Mouse (Mus musculus): ENCODE measurements around the gene Neb. TPM values are rescaled to one million over a fixed set of nuclear protein-coding genes. Genes with fewer than 3 reads are reported as not detected.

The Neb gene
- total and polyA plus RNA-seq, 3 experiments, result 0.12 to 0.70 TPM; not detected in 1

DNA sequence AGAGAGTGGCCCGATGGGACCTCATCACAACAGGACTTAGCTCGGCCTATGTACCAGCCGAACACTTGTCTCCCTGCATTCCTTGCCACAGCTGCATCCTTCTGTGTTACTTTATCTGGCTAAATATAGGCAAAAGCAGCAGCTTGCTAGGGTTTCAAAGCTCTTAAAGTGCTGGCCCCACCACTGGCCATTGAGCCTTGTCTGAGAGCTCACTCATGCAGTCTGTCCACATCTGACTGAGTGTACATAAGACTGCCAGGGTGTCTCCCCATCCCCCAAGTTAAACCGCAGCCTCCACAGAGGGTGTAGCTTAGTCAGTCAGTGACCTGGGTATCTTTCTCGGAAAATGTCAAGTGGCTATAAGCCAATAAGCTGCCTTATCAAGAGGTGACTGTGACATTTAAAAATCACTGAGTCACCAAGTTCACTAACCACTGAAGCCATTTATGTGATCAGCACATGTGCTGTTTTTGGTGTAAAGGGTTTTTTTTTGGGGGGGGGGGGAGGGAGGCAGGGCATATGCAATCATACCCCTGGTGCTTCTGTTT lies 59.2 kb downstream of the Neb start (continued):
- TF ChIP-seq E2F4 (IDR thresholded peaks at IDR 0.05; ENCODE audit: borderline replicate concordance, low read depth, low read length) (0 out of 2 replicates have a peak, but pooled peaks have one; percentile 28), USF1 (IDR thresholded peaks at IDR 0.05; ENCODE audit: low read depth, low read length) (0 out of 2 replicates have a peak, but pooled peaks have one; percentile 10), JUND (IDR thresholded peaks at IDR 0.05; ENCODE audit: low read depth, low read length) (no peak; the same call in 1 of the 2 replicates)

DNA sequence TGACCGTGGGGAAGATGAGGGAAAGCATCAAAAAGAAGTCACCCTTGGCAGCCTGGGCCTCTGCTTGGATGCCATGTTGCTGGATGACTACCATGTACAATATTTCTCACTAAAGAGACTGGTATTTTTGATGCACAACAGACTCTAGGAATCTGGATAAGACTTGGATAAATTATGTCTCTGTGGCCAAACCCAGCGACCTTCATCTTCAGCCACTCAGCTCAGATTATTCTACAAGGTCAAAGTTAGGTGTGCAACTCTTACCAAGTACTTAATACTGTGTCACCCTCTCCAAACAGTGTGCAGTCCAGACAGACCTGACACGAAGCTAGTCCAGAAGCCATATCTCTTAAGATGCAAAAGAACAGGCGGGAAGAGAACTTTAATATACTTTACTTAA lies 60.8 kb downstream of the Neb start:
- Histone ChIP-seq H3K79me2 (ENCODE audit: control insufficient read depth, insufficient read depth, low read length, poor library complexity) (no peaks in the 10 kb centered on the region), H3K27ac (ENCODE audit: control insufficient read depth, low read depth, low read length) (no peak overlapping the region), H3K9me3 (replicated peaks; ENCODE audit: insufficient read depth, low read length) (no peaks in the 10 kb centered on the region), H3K36me3 (ENCODE audit: control insufficient read depth in 1 of 2, insufficient read depth in 2 of 2, low read length in 2 of 2) (peaks cover 0 to 46% of the 10 kb centered on the region in 2 experiments; a peak in 2 of 4 replicates), H3K4me3 (ENCODE audit: control insufficient read depth in 1 of 2, insufficient read depth in 1 of 2, low read depth in 2 of 2, low read length in 2 of 2) (no peak overlapping the region), H3K9ac (ENCODE audit: control insufficient read depth, low read depth, low read length, poor library complexity, severe bottlenecking) (no peak overlapping the region), H3K4me1 (ENCODE audit: control insufficient read depth in 1 of 2, insufficient read depth in 2 of 2, low read length in 2 of 2) (peaks cover 12 to 35% of the 10 kb centered on the region in 2 experiments), H3K27me3 (ENCODE audit: control insufficient read depth in 1 of 2, insufficient read depth in 2 of 2, low read length in 2 of 2) (no peaks in the 10 kb centered on the region)
- no peak for TF ChIP-seq MAFK (IDR thresholded peaks at IDR 0.05; ENCODE audit: borderline replicate concordance, low read depth, low read length)
- no peak for TF ChIP-seq CTCF (IDR thresholded peaks at IDR 0.05 in 2 of 3, conservative IDR thresholded peaks at IDR 0.05 in 1 of 3; ENCODE audit: control insufficient read depth in 1 of 3, insufficient read depth in 1 of 3, low read depth in 2 of 3, low read length in 3 of 3, poor library complexity in 1 of 3, severe bottlenecking in 1 of 3)
- TF ChIP-seq CHD1 (IDR thresholded peaks at IDR 0.05; ENCODE audit: low read depth, low read length), result no peak
- no peak for TF ChIP-seq GATA1 (IDR thresholded peaks at IDR 0.05; ENCODE audit: low read depth, low read length)
- no peak for TF ChIP-seq NRF1 (IDR thresholded peaks at IDR 0.05; ENCODE audit: insufficient read depth, low read depth, low read length, poor library complexity, severe bottlenecking)
- no peak for TF ChIP-seq RAD21 (IDR thresholded peaks at IDR 0.05; ENCODE audit: low read depth, low read length)
- no peak for TF ChIP-seq TCF12 (IDR thresholded peaks at IDR 0.05; ENCODE audit: low read depth, low read length)
- no peak for TF ChIP-seq BHLHE40 (IDR thresholded peaks at IDR 0.05; ENCODE audit: borderline replicate concordance, low read depth, low read length)
- TF ChIP-seq ZMIZ1 (IDR thresholded peaks at IDR 0.05; ENCODE audit: low read depth, low read length), result no peak
- TF ChIP-seq UBTF (IDR thresholded peaks at IDR 0.05; ENCODE audit: borderline replicate concordance, insufficient read depth, low read depth, low read length), result no peak
- no peak for DNase-seq (ENCODE audit: low read depth, low spot score)

DNA sequence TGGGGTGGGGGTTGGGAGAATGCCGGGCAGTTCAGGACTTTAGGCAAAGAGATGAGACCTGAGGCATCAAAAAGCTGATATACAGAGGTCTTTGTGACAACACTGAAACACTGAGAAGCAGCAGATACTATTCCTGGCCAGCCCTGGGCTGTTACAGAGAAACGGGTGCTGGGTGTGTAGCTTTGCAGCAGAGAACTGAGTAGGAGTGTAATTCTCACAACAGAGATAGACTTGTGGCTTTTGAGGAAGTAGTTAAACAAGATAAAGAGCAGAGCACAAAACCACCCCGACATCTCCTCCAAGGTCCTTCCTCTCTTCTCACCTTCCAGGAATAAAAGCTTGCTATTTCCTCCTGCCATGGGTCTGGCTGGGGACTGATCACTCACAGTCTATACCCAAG lies 62.5 kb downstream of the Neb start:
- Histone ChIP-seq H3K4me3 (ENCODE audit: control insufficient read depth in 1 of 2, insufficient read depth in 1 of 2, low read depth in 2 of 2, low read length in 2 of 2) (peak overlapping the region in 1 of 2 experiments; percentile 50; a peak in 2 of 4 replicates), H3K4me1 (ENCODE audit: control insufficient read depth in 1 of 2, insufficient read depth in 2 of 2, low read length in 2 of 2) (peaks cover 12 to 35% of the 10 kb centered on the region in 2 experiments), H3K9ac (ENCODE audit: control insufficient read depth, low read depth, low read length, poor library complexity, severe bottlenecking) (peak overlapping the region; percentile 38), H3K27me3 (ENCODE audit: control insufficient read depth in 1 of 2, insufficient read depth in 2 of 2, low read length in 2 of 2) (no peaks in the 10 kb centered on the region), H3K36me3 (ENCODE audit: control insufficient read depth in 1 of 2, insufficient read depth in 2 of 2, low read length in 2 of 2) (peaks cover 0 to 46% of the 10 kb centered on the region in 2 experiments; a peak in 2 of 4 replicates), H3K27ac (ENCODE audit: control insufficient read depth, low read depth, low read length) (peak overlapping the region; percentile 94), H3K9me3 (replicated peaks; ENCODE audit: insufficient read depth, low read length) (no peaks in the 10 kb centered on the region), H3K79me2 (ENCODE audit: control insufficient read depth, insufficient read depth, low read length, poor library complexity) (no peaks in the 10 kb centered on the region)
- DNase-seq (ENCODE audit: low read depth, low spot score), result peak; percentile 91
- TF ChIP-seq ETS1 (IDR thresholded peaks at IDR 0.05; ENCODE audit: low read depth, low read length), result peak; percentile 90
- TF ChIP-seq TBP (IDR thresholded peaks at IDR 0.05; ENCODE audit: low read depth, low read length), result peak; percentile 96
- peak; percentile 92 for TF ChIP-seq RCOR1 (IDR thresholded peaks at IDR 0.05; ENCODE audit: low read depth, low read length)
- TF ChIP-seq TAL1 (IDR thresholded peaks at IDR 0.05; ENCODE audit: low read length), result peak; percentile 29; the same call in 1 of the 2 replicates
- TF ChIP-seq MYB (IDR thresholded peaks at IDR 0.05; ENCODE audit: low read depth, low read length), result peak; percentile 12; the same call in 1 of the 2 replicates
- TF ChIP-seq POLR2AphosphoS5 (IDR thresholded peaks at IDR 0.05; ENCODE audit: borderline replicate concordance, low read depth, low read length), result no peak
- TF ChIP-seq NRF1 (IDR thresholded peaks at IDR 0.05; ENCODE audit: insufficient read depth, low read depth, low read length, poor library complexity, severe bottlenecking), result no peak
- 0 out of 2 replicates have a peak, but pooled peaks have one; percentile 39 for TF ChIP-seq MAZ (IDR thresholded peaks at IDR 0.05; ENCODE audit: low read depth, low read length)
- TF ChIP-seq MEF2A (IDR thresholded peaks at IDR 0.05; ENCODE audit: extremely low read depth, insufficient replicate concordance, low read depth, low read length, poor library complexity, severe bottlenecking), result no peak
- TF ChIP-seq POLR2A (IDR thresholded peaks at IDR 0.05; ENCODE audit: control insufficient read depth in 1 of 2, insufficient read depth in 1 of 2, low read depth in 1 of 2, low read length in 2 of 2, poor library complexity in 1 of 2), result peak in 1 of 2 experiments; percentile 43; a peak in 2 of 4 replicates
- TF ChIP-seq SIN3A (IDR thresholded peaks at IDR 0.05; ENCODE audit: low read length), result peak; percentile 58
- no peak for TF ChIP-seq CHD1 (IDR thresholded peaks at IDR 0.05; ENCODE audit: low read depth, low read length)
- TF ChIP-seq POLR2AphosphoS2 (IDR thresholded peaks at IDR 0.05; ENCODE audit: low read length), result no peak
- no peak for TF ChIP-seq MXI1 (IDR thresholded peaks at IDR 0.05; ENCODE audit: low read depth, low read length)
- 0 out of 2 replicates have a peak, but pooled peaks have one; percentile 53 for TF ChIP-seq MAFK (IDR thresholded peaks at IDR 0.05; ENCODE audit: borderline replicate concordance, low read depth, low read length)
- 0 out of 2 replicates have a peak, but pooled peaks have one; percentile 53 for TF ChIP-seq JUND (IDR thresholded peaks at IDR 0.05; ENCODE audit: low read depth, low read length)
- no peak for TF ChIP-seq GABPA (IDR thresholded peaks at IDR 0.05; ENCODE audit: low read depth, low read length)
- TF ChIP-seq BHLHE40 (IDR thresholded peaks at IDR 0.05; ENCODE audit: borderline replicate concordance, low read depth, low read length), result peak; percentile 54; the same call in 1 of the 2 replicates
- TF ChIP-seq GATA1 (IDR thresholded peaks at IDR 0.05; ENCODE audit: low read depth, low read length), result peak; percentile 87

Data from MEL (cell line).